Mouse (Mus musculus) right cerebral cortex, postnatal 36 days (tissue): Measurements from ENCODE around the gene Mrpl21.

Experiments
- DNase-seq, 2 experiments: peaks; one replicate each; pipeline ENCODE4 v3.0.0; 2022; ENCODE audit warnings: low spot score in 2 of 2, mixed read lengths in 1 of 2

The Mrpl21 gene

GRCm38 (mm10) chr19:3336485-3337255 is 54.0 kb downstream of the Mrpl21 start:
- DNase-seq, result no peak

GRCm38 (mm10) chr19:3339187-3339586 is 56.5 kb downstream of the Mrpl21 start:
- DNase-seq, result no peak

- peak; percentile 27 to 76 for DNase-seq
These were observed 58.3 kb downstream of the Mrpl21 start for GRCm38 (mm10) chr19:3341021-3341420.
